Mouse (Mus musculus): ENCODE results near the gene Abhd11.
A peak's percentile ranks its signal among the peaks of the same experiment; 100 is the strongest.
"Not testable (repeated sequence)": the region's sequence is repeated elsewhere in the genome, so short reads cannot be mapped to it uniquely, and the experiment has no call there.

The Abhd11 gene

DNA sequence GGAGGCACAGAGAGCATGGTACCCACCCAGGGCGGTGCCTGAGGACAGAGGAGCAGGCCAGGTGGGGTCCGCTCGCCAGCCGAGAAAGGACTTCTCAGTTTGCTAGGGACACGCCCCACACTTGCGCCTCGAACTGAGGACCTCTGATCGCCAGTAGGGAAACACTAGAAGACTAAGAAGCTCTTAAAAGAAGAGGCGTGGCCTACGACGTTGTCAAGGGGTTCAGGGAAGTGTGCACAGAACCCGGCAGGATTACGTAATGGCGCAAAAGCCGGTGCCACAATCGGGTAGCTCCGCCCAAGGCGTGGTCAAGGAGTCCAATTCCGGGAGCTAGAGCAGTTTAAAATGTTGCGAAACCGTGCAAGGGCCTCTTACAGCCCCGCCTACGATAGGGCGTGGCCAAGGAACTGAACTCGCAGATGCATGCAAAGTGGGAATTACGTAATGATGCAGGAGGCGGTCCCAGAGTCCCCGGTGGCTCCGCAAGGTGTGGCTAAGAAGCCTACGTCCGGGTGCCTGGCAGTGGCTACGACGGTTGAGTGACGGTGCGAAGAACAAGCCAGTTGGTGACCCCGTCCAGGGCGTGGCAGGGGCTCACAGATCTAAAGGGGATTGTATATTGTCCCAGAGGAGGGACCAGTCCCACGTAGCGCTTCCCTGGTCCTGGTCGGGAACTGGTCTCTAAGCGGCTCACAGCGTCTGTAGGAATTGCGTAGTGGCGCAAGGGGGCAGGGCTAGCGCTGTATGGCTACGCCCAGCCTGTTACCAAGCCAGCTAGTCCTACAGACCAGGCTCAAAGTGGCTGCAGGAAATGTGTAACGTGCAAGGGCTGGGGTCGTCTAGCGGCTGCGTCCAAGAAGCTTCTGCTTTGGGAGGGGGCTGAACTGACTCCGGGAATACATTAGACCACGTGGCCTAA lies at the start of gene Abhd11:
TSS of gene Abhd11 (plus strand) at position 482 of the 919 bp plus-strand sequence.
- DNase-seq, result peak; percentile 100

DNA sequence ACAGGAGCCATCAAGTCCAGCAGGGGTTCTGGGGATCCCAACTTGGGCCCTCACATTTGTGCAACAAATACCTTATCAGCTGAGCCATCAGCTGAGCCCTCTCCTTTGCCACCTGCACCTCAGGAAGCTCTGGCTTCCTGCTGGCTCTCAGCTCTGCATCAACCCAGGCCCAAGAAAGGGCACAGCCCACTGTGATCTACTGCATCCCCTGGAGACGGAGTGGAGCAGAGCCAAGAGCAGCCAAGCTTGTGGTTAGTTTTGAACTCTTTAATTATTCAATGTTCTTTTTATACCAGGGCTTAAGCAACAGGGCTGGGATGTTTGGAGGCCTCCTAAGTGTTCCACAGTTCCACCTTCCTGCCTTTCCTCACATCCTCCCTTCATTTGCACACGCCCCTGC lies 48.5 kb upstream of the Abhd11 start:
- no peak for DNase-seq

DNA sequence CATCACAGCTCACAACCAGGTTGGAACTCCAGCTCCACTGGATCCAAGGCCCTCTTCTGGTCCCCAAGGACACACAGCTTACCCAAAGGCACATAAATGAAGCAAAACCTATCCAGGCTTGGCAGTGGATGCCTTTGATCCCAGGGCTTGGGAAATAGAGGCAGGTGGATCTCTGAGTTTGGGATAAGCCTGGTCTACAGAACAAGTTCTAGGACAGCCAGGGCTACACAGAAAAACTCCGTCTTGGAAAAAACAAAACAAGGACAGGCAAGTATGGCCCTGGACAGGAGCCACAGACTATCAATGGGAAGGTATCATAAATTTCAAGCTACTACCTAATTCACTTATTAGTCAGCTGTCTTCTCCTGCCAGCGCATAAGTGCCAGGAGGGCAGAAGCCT lies 47.4 kb upstream of the Abhd11 start:
- no peak for DNase-seq

DNA sequence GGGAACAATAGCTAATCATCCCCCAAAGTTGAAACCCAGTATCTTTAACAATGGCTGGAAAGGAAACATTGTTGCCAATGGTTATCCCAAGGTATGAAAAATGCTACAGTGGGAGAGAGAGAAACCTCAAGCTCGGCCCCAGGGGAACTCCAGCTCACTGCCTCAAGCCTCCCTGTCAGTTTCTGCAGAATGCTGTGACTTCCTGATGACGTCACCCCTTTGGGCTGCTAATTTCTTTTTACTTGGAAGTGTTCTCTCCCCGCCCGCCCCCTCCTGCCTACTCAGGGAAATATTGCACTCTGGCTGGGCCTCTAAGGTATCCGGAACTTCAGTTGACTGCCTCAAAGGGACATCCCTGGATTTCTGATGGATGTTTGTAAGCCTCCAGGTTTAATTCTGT lies 45.4 kb upstream of the Abhd11 start:
- no peak for DNase-seq

DNA sequence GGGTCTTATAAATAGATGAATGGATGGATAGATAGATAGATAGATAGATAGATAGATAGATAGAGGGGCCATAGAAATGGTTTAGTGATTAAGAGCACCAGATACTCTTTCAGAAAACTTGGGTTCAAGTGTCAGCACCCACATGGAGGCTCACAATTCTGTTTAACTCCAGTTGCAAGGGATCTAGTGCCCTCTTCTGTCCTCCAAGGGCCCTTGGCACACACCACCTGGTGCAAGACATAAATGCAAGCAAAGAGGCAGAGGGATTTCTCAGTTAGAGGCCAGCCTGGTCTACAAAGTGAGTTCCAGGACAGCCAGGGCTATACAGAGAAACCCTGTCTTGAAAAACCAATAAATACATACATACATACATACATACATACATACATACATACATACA lies 44.3 kb upstream of the Abhd11 start:
- not testable (repeated sequence) for DNase-seq

DNA sequence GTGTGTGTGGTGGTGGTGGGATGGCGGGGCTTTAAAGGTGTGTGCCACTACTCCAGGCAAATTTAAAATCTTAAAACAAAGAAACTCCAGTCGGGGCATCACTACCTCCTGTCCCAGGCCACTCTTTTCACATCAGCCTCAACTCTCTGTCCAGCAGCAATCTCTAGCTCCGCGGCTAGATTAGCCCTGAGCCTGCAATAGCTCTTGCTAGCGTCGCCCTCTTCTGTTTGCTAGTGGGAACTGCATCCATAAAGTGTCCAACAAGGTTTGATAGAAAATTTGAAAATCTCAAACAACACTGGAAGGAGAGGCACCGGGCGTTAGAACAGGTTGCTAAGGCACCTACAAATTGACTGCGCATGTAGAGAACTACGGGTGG lies 43.5 kb upstream of the Abhd11 start:
- DNase-seq, result peak; percentile 83

DNA sequence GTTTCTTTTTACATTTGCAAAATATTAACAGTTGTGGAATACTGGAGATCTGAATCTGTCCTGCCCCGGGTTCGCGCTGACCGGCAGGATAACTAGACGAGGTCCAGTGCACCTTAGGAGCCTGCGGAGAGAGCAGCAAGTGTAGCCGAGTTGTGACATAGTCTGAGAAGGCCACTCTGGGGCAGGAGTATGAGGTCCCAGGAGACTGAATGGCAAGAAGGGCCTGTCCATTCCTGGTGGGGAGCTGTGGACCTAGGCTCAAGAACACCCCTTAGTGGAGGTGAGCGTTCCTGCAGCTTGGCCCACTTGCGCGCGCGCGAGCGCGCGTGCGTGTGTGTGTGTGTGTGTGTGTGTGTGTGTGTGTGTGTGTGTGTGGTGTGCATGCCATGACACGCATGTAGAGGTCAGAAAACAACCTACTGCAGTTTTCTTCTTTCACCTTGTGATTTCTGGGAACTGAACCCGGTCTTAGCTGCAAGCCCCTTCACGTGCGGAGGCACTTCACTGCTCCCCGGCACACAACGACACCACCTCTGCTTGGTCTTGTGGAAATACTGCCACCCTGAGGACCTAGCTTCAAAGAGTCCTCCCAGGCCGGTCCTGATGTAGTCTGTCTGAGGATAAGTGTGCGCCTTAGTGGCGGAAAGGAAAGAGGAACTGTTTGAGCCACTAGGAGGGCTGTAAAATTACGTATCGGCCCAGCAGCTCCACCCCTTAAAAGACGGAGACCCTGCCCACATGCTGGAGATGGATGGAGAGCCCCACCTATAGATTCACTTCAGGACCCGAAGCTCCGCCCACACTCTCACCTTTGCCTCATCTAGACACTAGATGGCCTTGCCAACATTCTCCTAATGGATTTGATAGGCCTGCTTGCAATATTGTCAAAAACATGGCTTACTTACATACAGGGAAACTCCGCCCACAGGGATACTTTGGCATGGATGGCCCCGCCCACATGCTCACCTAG lies 42.8 kb upstream of the Abhd11 start:
- peak; percentile 69 for DNase-seq

DNA sequence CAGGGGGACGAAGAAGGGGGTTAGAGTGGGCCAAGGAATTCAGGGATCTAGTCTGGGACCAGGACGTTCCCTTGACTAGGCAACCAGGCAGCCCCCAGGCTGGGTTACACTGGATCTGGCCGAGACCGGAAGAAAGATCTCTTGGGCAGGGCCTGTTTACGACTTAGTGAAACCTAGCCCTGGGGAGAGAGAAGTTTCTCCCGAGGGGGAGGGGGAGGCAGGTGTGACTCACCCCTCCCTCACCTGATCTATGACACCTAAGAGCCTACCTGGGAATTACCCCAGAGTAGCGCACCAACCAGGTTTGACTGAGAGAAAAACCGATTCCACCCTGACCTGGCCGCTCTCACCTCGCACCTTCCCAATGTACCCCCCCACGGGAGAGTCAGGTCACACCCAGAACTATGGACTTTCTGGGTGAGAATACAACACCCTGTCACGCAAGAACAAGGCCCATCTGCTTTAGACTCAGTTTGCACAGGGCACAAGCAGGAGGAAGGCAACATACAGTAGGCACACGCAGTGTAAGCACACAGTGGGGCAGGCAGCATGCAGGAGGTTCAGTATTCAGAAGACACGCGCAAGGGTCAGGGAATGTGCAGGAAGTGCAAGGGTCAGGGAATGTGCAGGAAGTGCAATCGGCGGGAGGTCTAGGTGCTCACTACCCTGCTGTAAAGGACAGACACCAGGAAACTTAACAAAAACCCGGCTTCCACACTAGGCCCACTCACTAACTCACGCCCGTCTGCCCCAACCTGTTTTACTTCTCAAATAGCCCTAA lies 41.6 kb upstream of the Abhd11 start:
- DNase-seq, result no peak

DNA sequence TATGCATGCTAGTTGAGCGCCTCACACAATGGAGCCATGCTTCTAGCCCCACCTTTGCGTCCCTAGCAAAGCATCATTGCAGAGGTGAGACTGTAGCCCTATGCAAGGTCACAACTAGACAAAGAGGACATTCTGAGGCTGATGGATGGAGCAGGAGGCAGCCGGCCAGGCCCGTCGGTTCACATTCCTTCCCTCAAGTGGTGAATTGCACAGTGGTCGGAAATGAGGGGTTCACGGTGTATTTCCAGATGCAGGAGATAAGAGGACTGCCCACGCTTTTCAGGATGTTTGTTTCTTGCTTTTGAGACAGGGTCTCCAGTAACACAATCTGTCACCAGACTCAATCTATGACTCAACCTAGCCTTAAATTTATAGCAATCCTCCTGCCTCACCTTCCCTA lies 38.3 kb upstream of the Abhd11 start:
- DNase-seq, result no peak

DNA sequence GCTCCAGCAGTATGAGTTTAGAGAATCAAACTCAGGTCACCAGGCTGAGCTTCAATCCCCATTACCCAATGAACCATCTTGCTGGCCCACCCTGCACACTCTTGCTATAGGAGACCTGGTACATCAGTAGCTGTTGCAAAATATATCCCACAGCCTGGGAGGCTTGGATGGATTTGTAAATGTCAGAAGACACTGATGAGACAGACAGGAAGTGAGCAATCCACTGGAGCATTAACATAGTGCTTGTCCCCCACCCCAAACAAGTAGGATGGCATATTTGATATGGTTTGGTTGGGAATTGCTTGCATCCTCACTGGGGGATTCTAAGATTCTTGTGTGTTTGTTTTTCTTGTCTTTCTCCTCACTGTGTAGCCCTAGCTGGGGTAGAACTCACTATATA lies 35.9 kb upstream of the Abhd11 start:
- no peak for DNase-seq

DNA sequence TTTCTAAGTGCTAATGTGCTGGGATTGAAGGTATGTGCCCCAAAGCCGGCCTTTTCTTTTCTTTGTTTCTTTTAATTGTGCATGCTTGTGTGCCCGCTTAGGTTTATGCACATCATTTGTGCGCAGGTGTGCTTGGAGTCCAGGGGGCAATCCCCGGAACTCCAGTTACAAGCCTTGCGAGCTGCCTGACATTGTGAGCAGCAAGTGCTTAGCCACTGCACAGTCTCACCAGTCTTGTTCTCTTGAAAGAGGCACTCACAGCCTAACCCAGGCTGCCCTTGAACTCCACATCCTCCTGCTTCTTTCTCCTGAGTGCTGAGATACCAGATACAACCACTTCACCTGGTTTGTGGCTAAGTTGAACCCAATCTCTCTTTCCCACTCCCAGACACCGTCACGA lies 35.4 kb upstream of the Abhd11 start:
- no peak for DNase-seq

DNA sequence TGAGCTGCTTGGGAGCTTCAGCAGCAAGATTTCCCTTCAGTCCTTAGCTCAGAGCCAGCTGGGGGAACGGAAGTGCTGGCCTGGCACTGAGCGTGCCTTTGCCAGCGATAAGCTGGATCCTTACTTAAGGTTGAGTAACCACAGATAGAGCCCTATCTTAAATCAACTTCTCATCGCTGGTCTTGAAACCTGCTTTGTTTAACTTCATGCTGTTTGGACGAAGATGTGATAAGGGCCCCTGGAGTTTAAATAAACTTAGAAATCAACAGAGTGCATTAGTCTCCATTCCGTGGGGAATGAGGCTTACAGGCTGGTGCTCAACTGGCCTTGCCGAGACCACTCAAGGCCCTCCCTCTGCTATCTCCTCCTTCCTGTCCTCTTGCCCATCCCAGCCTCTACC lies 34.7 kb upstream of the Abhd11 start:
- peak; percentile 51 for DNase-seq

DNA sequence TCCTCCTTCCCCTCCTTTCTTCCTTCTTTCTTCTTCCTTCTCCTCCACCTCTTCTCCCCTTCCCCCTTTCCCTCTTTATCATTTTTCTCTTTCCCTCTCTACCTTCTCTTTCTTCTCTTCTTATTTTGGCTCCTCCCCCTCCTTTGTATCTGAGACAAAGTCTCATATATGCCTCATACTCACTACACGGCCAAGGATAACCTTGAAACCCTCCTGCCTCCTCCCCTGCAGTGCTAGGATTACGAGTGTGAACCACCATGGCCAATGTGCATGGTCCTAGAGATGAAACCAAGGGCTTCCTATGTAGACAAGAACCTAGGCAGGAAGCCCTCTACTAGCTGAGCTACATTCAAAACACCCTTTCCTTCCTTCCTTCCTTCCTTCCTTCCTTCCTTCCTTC lies 34.0 kb upstream of the Abhd11 start:
- DNase-seq, result no peak

DNA sequence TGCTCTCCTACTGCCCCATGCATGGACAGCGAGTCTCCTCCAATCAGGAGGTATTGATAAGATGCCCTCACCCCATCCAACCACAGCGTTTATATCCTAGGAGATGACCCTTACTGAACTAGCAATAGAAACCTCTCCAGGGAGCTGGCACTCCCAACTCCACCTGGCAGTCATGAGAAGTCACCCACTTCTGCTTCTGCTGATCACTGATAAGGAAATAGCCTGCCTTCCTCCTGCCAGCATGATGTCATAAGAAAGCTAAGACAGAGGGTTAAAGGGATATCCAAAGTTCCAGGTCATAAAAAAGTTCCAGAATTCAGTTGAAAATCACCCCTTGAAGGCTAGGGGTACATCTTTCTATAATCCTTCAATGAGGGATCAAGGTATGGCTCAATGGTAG lies 32.8 kb upstream of the Abhd11 start:
- peak; percentile 41 for DNase-seq

DNA sequence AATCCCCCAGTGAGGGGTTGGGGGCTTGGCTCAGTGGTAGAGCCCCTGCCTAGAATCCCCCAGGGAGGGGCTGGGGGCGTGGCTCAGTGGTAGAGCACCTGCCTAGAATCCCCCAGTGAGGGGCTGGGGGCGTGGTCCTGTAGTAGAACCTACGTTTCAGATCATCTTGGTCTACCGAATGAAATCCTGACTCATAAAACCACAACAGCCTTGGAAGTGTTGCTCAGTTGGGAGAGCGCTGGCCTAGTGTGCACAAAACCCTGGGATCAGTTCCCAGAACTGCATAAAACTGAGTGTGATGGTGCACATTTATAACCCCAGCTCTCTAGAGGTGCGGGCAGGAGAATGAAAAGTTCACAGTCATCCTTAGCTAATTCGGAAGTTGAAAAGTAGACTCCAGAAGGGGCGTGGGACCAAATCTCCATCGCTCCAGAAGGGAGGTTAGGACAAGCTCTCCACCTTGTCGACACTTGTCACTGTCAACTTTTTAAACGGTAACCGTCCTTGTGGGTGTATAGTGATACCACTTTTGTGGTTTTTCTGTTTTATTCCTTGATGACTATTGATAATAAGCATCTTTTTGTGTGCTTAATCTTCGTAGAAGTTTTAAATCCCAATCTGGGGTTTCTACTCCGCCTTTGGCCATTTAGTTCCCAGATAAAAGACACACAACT lies 32.2 kb upstream of the Abhd11 start:
- no peak for DNase-seq

DNA sequence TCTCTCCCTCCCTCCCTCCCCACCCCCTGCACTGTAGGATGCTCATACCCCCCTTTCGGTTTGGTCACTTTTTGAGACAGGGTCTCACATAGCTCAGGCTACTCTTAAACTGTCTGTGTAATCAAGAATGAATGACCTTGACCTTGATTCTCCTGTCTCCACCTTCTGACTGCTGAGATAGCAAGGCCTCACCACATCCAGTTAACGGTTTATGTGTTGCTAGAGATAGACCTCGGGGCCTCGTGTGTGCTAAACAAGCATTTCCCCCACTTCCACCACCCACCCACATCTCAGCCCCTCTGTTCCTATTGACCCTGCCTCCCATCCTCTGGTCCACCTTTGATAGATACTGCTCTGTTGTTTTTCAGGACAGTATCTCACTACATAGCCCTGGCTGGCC lies 31.1 kb upstream of the Abhd11 start:
- DNase-seq, result no peak

DNA sequence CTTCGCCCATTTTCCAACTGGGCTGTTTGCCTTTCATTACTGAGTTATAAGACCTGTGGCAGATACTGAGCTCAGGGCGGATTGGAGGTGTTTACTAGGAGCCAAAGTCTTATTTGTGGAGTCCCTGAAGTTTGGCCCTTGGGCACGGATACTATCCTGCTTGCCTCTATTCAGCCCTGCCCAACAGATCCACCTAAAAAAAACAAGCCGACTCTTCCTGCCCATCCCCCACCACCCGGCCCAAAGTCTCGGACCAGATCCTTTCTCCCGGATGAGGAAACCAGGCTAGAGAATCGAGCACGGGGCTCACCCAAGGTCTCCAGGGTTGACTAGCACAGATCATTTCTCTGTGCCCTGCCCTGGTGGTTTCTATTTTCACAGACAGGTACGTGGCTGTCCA lies 27.8 kb upstream of the Abhd11 start:
- no peak for DNase-seq

DNA sequence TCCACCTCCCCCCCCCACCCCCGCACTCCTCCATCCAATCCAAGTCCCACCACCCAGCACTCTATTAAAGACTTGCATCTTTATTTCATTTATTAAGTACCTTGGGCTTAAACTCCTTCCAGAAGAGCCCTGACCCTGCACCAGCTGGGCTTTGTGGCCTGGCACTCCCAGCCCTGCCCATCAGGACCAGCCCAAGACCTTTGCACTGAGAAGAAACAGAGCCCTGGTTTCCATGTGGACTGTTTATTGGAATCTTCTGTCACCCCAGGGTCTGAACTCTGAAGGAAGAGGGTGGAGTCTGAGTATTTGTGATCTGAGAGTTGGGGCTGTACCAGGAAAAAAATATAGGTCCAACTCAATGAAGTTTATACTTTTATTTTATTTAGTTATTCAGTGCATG lies 25.8 kb upstream of the Abhd11 start:
- no peak for DNase-seq

DNA sequence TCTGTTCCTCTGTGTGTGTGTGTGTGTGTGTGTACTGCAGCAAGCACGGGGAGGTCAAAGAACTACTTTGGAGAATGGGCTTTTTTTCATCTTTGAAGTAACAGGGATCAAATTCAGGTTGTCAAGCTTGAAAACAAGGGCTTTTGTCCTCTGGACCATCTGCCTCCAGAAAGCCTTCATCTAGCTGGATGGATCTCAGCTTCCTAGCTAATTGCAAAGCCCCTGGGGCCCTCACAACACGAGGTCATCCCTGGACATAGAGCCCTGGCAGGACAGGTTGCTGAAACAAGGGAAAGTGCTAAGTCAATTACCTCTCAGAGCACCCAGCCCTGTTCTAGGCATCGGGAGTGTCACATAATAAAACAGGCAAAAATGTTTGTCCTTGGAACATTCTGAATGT lies 25.2 kb upstream of the Abhd11 start:
- no peak for DNase-seq

DNA sequence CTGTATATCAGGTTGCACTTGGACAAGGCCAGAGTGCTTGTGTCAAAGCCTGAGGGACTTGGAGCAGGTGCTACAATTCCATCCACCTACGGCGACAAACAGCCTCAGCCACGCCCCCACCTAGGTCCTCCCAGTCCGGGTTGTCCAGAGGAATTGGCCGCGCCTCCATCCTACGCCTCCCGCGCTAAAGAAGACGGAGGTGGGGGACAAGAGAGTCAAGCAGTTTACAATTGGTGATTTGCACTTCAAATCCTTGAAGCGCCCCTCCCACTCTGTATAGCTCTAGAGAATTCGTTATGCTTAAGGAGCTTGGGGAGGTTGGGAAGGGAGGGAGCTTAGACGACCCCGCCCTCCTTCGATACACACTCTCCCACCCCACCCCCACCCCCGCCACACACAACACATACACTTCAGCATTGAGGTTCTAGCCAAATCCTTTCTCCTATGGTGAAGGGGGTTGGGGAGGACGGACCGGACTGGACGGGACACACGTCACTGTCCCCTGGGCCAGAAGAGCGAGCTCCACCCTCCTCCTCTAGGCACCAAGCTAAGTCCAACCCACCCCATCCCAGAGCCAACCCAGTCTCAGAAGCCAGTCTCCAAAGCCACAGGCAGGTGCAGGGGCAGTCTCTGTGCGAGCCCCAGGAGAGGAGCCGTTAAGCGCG lies 23.2 kb upstream of the Abhd11 start, which contains the start of gene Cldn3:
TSS of gene Cldn3 (plus strand) at position 582 of the 665 bp plus-strand sequence.
- DNase-seq, result no peak
